Mouse (Mus musculus) MEL (cell line): ENCODE results near the gene Pigl.

ENCODE experiments used
- CHD2 ChIP-seq: IDR thresholded peaks from 2 replicates; pipeline ENCODE4 v1.6.1; 2011; ENCODE audit warnings: low read length, improper control_type of control experiment
- CTCF ChIP-seq, 3 experiments: IDR thresholded peaks in 2 of 3; conservative IDR thresholded peaks in 1 of 3; 2 replicates each; pipeline ENCODE4 v1.5.1; 2011 to 2012; ENCODE audit warnings: low read length in 3 of 3, low read depth in 2 of 3, mild to moderate bottlenecking in 2 of 3, improper control_type of control experiment in 1 of 3, inconsistent platforms in 1 of 3, mixed read lengths in 1 of 3, moderate library complexity in 1 of 3; ENCODE audit not compliant: control insufficient read depth in 1 of 3, insufficient read depth in 1 of 3, poor library complexity in 1 of 3, severe bottlenecking in 1 of 3
- E2F4 ChIP-seq: IDR thresholded peaks from 2 replicates; pipeline ENCODE4 v1.6.1; 2011; ENCODE audit warnings: low read depth, low read length, improper control_type of control experiment, borderline replicate concordance
- EP300 ChIP-seq, 2 experiments: IDR thresholded peaks; 2 replicates each; pipeline ENCODE4 v1.6.1; 2011; ENCODE audit warnings: improper control_type of control experiment in 2 of 2, low read length in 2 of 2, low read depth in 1 of 2, mild to moderate bottlenecking in 1 of 2
- GABPA ChIP-seq: IDR thresholded peaks from 2 replicates; pipeline ENCODE4 v1.6.1; 2012; ENCODE audit warnings: low read depth, mild to moderate bottlenecking, inconsistent platforms, low read length, improper control_type of control experiment, moderate library complexity
- GATA1 ChIP-seq: IDR thresholded peaks from 2 replicates; pipeline ENCODE4 v1.6.1; 2011; ENCODE audit warnings: low read depth, low read length, improper control_type of control experiment
- MAFK ChIP-seq: IDR thresholded peaks from 2 replicates; pipeline ENCODE4 v1.6.1; 2011; ENCODE audit warnings: low read depth, mild to moderate bottlenecking, low read length, improper control_type of control experiment, borderline replicate concordance
- POLR2A ChIP-seq, 2 experiments: IDR thresholded peaks; 2 replicates each; pipeline ENCODE4 v1.6.1; 2011 to 2012; ENCODE audit warnings: low read length in 2 of 2, mild to moderate bottlenecking in 2 of 2, control low read depth in 1 of 2, improper control_type of control experiment in 1 of 2, low read depth in 1 of 2, moderate library complexity in 1 of 2; ENCODE audit not compliant: control insufficient read depth in 1 of 2, insufficient read depth in 1 of 2, poor library complexity in 1 of 2
- RCOR1 ChIP-seq: IDR thresholded peaks from 2 replicates; pipeline ENCODE4 v1.6.1; 2012; ENCODE audit warnings: low read depth, mild to moderate bottlenecking, inconsistent platforms, low read length, improper control_type of control experiment
- SMC3 ChIP-seq: IDR thresholded peaks from 2 replicates; pipeline ENCODE4 v1.6.1; 2011; ENCODE audit warnings: low read depth, low read length, improper control_type of control experiment
- USF2 ChIP-seq, 2 experiments: IDR thresholded peaks; 2 replicates each; pipeline ENCODE4 v1.6.1; 2011 to 2012; ENCODE audit warnings: improper control_type of control experiment in 2 of 2, low read length in 2 of 2, borderline replicate concordance in 1 of 2, inconsistent platforms in 1 of 2, low read depth in 1 of 2, mild to moderate bottlenecking in 1 of 2; ENCODE audit not compliant: insufficient read depth in 1 of 2
- ZKSCAN1 ChIP-seq: IDR thresholded peaks from 2 replicates; pipeline ENCODE4 v1.6.1; 2012; ENCODE audit warnings: low read depth, mild to moderate bottlenecking, inconsistent platforms, low read length, improper control_type of control experiment, moderate library complexity
- ZMIZ1 ChIP-seq: IDR thresholded peaks from 2 replicates; pipeline ENCODE4 v1.6.1; 2012; ENCODE audit warnings: low read depth, mild to moderate bottlenecking, inconsistent platforms, low read length, improper control_type of control experiment, moderate library complexity
- ZNF384 ChIP-seq: IDR thresholded peaks from 2 replicates; pipeline ENCODE4 v1.6.1; 2012; ENCODE audit warnings: low read depth, mild to moderate bottlenecking, inconsistent platforms, low read length, improper control_type of control experiment

DNA sequence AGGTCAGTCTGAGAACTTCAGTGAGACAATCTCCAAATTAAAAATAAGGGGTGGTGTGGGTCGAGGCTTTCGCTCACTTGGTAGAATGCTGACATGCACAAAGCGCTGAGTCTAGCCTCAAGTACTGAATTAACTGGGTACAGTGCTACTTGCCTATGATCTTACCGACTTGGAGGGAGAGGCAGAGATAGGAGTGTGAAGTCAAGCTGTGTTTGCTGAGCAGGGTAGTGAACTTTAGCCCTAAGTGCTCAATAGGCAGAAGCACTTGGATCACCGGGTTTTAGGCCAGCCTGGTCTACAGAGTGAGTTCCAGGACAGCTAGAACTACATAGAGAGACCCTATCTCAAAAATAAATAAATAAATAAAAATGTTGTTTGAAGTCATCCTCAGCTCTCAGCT, 98.9 kb downstream of the Pigl start:
- TF ChIP-seq POLR2A (IDR thresholded peaks at IDR 0.05; ENCODE audit: control insufficient read depth in 1 of 2, insufficient read depth in 1 of 2, low read depth in 1 of 2, low read length in 2 of 2, poor library complexity in 1 of 2) (no peak), MAFK (no peak), ZNF384 (no peak), CTCF (IDR thresholded peaks at IDR 0.05 in 2 of 3, conservative IDR thresholded peaks at IDR 0.05 in 1 of 3; ENCODE audit: control insufficient read depth in 1 of 3, insufficient read depth in 1 of 3, low read depth in 2 of 3, low read length in 3 of 3, poor library complexity in 1 of 3, severe bottlenecking in 1 of 3) (no peak), E2F4 (no peak), EP300 (IDR thresholded peaks at IDR 0.05; ENCODE audit: low read depth in 1 of 2, low read length in 2 of 2) (no peak), GATA1 (no peak), ZMIZ1 (no peak), ZKSCAN1 (no peak), CHD2 (no peak), USF2 (IDR thresholded peaks at IDR 0.05; ENCODE audit: borderline replicate concordance in 1 of 2, insufficient read depth in 1 of 2, low read depth in 1 of 2, low read length in 2 of 2) (no peak), GABPA (no peak), SMC3 (no peak), RCOR1 (no peak)
